Mouse (Mus musculus) Patski (cell line): Measurements from ENCODE around the gene Hacd3. TPM values are rescaled to one million over a fixed set of nuclear protein-coding genes. Genes with fewer than 3 reads are reported as not detected.
A peak's percentile ranks its signal among the peaks of the same experiment; 100 is the strongest.

ENCODE experiments used
- ATAC-seq: fragments of 100-300 bp; one replicate; pipeline ENCODE4 v1.8.0; 2021
- CTCF ChIA-PET: fragments of 350-600 bp; sonication (Branson Sonifier 250); formaldehyde crosslinking; loops from one replicate; lab custom pipeline; 2022; ENCODE audit warnings: inconsistent platforms; lab: Charles Lee
- POLR2A ChIA-PET: fragments of 350-600 bp; sonication (Branson Sonifier 250); formaldehyde crosslinking; loops from one replicate; lab custom pipeline; 2022; ENCODE audit warnings: antibody characterized with exemption, inconsistent platforms; lab: Charles Lee
- DNase-seq: peaks from one replicate; pipeline ENCODE4 v3.0.0-alpha.2; 2011; ENCODE audit warnings: low read depth, low spot score
- H3K27me3 ChIP-seq: fragments of 371-371 bp; one replicate; pipeline ENCODE4 v1.5.1; 2021
- CTCF ChIP-seq: fragments of 100-300 bp; IDR thresholded peaks from one replicate; pipeline ENCODE4 v1.5.1; 2021
- in situ Hi-C: fragments of 300-500 bp; cut with MboI; formaldehyde crosslinking; loops from 3 replicates; pipeline ENCODE4 v1.11.1; 2018; ENCODE audit warnings: low pct_unique_long_range_greater_than_20kb, mixed read lengths
- polyA plus RNA-seq: library from polyadenylated mRNA; unstranded; gene quantifications from one replicate; pipeline ENCODE4 v1.2.3, GENCODE M21; 2021

Gene Hacd3
- polyA plus RNA-seq, 1 experiment from 2014 or later = 121 TPM

GRCm38 (mm10) chr9:64990291-64990690 lies 31.2 kb downstream of the Hacd3 start:
- in situ Hi-C loops = no loop called here
- POLR2A ChIA-PET = no interaction called here

DNA sequence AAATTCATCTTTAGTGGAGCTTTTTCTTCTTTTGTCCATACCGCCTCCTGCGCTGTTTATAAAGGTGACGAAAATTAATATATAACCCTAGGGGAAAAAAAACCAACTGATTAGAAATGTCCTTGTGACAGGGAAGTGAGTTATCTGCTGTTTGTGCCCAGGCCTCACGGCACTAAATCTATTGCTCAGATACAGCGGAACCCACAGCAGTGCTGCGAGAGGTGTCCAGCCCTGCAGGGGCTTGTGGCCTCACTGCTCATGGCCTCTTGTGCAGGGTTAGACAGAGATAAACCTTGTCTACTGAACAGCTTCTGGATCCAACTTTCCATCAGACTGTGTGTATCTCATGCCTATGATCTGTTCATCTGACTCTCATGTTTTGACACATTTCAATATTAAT lies 33.0 kb downstream of the Hacd3 start:
- DNase-seq (no peak), ATAC-seq (no peak)
- no peak for TF ChIP-seq CTCF
- ChIA-PET POLR2A (no interaction called here), CTCF (interaction anchor here (2.7 to 3.2 kb wide), 2 partner anchors 8 to 12 kb away, joined by 8 to 9 read pairs; no protein-coding TSS in a partner anchor)
- in situ Hi-C loops = no loop called here
- no peaks in the 10 kb centered on the region for H3K27me3 ChIP-seq

More at GRCm38 (mm10) chr9:64990291-64990690, 31.2 kb downstream of the Hacd3 start:
- DNase-seq (no peak), ATAC-seq (no peak)
- CTCF ChIA-PET = interaction anchor here (3.2 kb wide), 1 partner anchor 10 kb away, joined by 9 read pairs; no protein-coding TSS in a partner anchor
- H3K27me3 ChIP-seq = no peaks in the 10 kb centered on the region
- no peak for TF ChIP-seq CTCF

GRCm38 (mm10) chr9:64987651-64988050 lies 33.8 kb downstream of the Hacd3 start:
- in situ Hi-C loops = no loop called here
- DNase-seq (no peak), ATAC-seq (no peak)
- CTCF ChIA-PET = interaction anchor here (1.7 to 2.7 kb wide), 2 partner anchors 12 to 14 kb away, joined by 3 to 8 read pairs; no protein-coding TSS in a partner anchor
- H3K27me3 ChIP-seq = no peaks in the 10 kb centered on the region
- TF ChIP-seq CTCF = no peak
- POLR2A ChIA-PET = no interaction called here

DNA sequence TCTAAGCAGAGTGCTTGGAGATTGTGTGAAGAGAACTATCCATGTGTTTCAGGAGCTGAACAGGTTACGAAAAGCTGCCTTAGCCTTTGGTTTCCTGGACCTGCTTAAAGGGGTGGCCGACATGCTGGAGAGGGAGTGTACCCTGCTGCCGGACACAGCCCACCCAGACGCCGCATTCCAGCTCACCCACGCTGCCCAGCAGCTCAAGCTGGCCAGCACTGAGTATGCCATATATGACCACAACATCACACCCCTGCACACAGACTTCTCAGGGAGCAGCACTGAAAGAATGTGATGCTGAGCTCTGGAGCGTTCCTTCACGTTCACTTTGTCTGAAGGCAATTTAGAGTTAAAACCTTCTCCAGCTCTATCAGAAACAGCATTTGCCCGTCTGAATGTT lies 35.7 kb downstream of the Hacd3 start:
- in situ Hi-C loops = no loop called here
- ATAC-seq (no peak), DNase-seq (no peak)
- CTCF ChIA-PET = no interaction called here
- no peaks in the 10 kb centered on the region for H3K27me3 ChIP-seq
- POLR2A ChIA-PET = no interaction called here
- TF ChIP-seq CTCF = no peak

DNA sequence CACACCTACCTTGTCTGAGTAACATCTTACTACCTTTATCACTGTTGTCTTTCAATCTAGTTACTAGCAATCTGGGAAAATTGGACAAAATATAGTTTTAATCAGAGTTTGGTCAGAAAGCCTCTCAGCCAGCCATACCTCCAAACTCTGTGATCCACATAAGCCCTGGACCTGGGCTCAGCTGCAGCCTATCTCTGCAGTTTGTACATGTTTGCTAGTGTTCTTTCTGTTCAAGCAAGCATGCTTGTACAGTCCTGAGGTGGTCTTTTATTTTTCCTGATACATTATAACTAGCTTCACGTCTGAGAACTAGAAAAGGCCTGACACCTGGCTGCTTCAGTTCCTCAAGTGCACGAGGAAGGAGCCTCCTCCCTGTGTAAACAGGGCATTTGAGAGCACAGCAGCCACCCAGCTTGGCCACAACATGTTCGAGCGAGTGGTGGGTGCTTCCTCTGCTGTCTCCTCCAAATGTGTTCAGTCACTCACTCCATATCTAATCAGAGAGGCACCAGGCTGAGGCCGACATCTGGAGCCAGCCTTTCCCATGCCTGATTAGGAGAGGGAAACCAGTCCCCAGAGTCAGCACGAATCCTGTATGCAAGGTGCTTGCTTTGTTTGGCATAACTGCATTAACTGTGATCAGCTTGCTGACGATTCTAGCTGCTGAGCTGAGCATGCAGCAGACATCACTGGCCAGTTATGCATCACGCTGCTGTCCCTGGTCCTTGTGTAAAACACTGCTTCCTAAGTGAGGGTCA lies 36.3 kb downstream of the Hacd3 start:
- no peak for ATAC-seq
- in situ Hi-C loops = no loop called here
- DNase-seq = no peak
- TF ChIP-seq CTCF = no peak
- CTCF ChIA-PET = no interaction called here
- H3K27me3 ChIP-seq = no peaks in the 10 kb centered on the region
- POLR2A ChIA-PET = no interaction called here

GRCm38 (mm10) chr9:64981904-64982303 lies 39.6 kb downstream of the Hacd3 start:
- in situ Hi-C loops = no loop called here
- TF ChIP-seq CTCF = no peak
- no peaks in the 10 kb centered on the region for H3K27me3 ChIP-seq
- no peak for ATAC-seq
- ChIA-PET CTCF (no interaction called here), POLR2A (no interaction called here)
- no peak for DNase-seq

GRCm38 (mm10) chr9:64980548-64980947 lies 40.9 kb downstream of the Hacd3 start:
- in situ Hi-C loops = no loop called here
- no peaks in the 10 kb centered on the region for H3K27me3 ChIP-seq
- no peak for DNase-seq
- ATAC-seq = no peak
- POLR2A ChIA-PET = no interaction called here
- no peak for TF ChIP-seq CTCF
- CTCF ChIA-PET = interaction anchor here (2.0 kb wide), 1 partner anchor 9 kb away, joined by 9 read pairs; no protein-coding TSS in a partner anchor

- ChIA-PET CTCF (no interaction called here), POLR2A (interaction anchor here (0.6 kb wide), 1 partner anchor 15 kb away, joined by 3 read pairs; no protein-coding TSS in a partner anchor)
- TF ChIP-seq CTCF = no peak
- no peaks in the 10 kb centered on the region for H3K27me3 ChIP-seq
- in situ Hi-C loops = no loop called here
- DNase-seq (no peak), ATAC-seq (peak; percentile 49)
These were observed 60.5 kb downstream of the Hacd3 start for GRCm38 (mm10) chr9:64960978-64961320.

DNA sequence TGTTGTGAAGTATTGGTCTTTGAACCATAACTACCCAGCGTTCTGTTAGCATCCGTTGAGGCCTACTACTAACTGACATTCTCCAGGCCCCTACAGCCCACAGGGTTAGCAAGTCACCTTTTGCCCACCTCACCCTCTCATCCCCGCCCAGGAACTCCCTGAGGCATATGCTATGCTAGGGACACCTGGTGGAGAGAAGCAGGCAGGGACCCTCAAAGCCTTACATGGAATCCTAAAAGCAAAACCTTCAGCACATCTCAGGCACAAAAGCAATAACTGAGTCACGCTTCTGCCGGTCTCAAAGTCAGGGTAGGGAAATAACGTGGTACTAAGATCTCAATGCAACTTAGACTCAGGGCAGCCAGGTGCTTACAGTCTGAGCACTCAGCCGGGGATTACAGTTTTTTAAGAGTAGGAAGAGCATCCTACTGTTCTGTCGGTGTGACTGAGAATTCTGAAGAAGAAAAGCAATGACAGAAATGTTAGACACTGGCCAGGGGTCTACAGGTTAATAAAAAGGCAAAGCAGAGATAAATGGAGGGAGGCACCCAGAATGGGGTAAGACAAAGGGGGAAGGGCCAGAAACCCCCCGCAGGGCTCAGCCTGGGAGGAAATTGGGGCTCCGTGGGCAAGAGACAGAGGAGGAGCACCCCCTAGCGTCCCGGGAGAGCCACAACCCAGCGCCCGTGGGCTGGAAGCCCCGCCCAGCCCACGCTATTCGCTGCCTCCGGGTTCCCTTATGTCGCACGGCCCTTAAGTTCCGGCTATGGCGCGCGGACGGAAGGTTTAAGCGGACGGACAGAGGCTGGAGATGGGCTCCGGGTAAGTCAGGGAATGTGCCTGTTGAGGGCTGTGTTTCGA lies 61.1 kb downstream of the Hacd3 start, which contains the start of gene Ints14:
Gene Ints14 (plus strand): TSS at position 789 of the 861 bp plus-strand sequence.
- in situ Hi-C loops = no loop called here
- TF ChIP-seq CTCF = peak; percentile 97
- POLR2A ChIA-PET = no interaction called here

GRCm38 (mm10) chr9:64957276-64957675 lies 64.2 kb downstream of the Hacd3 start:
- POLR2A ChIA-PET = no interaction called here
- ATAC-seq (no peak), DNase-seq (no peak)
- in situ Hi-C loops = no loop called here
- CTCF ChIA-PET = no interaction called here
- peaks cover 18% of the 10 kb centered on the region for H3K27me3 ChIP-seq
- no peak for TF ChIP-seq CTCF

More for the DNA sequence above, 61.1 kb downstream of the Hacd3 start, which contains the start of gene Ints14:
- ATAC-seq (peak; percentile 85), DNase-seq (peak; percentile 84)
- H3K27me3 ChIP-seq = no peaks in the 10 kb centered on the region
- CTCF ChIA-PET = interaction anchor here (0.8 kb wide), 1 partner anchor 14 kb away, joined by 3 read pairs; no protein-coding TSS in a partner anchor
